Mouse (Mus musculus) lung, postnatal 10 days (tissue): Measurements from ENCODE around the gene Il3.
"Not testable (repeated sequence)": the region's sequence is repeated elsewhere in the genome, so short reads cannot be mapped to it uniquely, and the experiment has no call there.

Experiments used
- DNase-seq: peaks from one replicate; pipeline ENCODE4 v3.0.0; 2021

Il3 gene

DNA sequence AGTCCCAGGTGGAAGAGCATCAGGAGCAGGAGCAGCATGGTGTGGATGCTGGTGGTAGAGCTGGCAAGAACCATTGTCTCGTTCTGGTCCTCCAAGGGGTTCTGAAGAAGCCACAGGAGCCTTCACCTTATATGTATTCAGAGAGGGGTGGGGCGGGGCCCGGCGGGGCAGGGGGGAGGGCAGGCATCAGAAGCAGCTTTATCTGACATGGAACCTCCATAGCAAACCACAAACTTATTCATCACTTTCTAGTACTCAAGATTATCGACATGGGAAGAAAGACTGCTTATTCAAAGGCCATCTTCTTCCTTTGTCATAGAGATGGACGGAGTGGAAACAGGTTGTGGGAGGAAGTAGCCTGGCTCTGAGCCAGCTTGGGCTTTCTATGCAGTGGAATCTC, at the start of gene Il3:
Gene Il3 (minus strand): TSS at position 101 of the 400 bp plus-strand sequence.
- DNase-seq = no peak

DNA sequence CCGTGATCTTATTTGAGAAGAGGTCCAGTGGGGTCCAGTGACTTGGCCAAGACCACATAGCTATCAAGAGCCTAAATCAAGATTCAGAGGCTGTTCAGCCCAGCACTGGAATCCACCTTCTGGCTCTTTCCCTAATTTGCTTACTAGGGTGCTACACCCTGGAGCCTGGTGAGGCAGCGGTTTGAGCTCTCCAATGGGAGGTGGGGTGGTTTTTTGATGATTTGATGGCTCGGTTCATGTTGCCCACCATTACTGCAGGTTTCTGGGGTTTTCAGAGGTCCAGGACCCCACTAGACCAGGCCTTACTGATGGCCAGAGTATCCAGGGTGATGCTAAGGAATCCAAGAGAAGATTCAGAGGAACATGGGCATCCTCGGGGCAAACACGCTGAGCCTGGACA, 48.3 kb upstream of the Il3 start:
- DNase-seq = no peak

DNA sequence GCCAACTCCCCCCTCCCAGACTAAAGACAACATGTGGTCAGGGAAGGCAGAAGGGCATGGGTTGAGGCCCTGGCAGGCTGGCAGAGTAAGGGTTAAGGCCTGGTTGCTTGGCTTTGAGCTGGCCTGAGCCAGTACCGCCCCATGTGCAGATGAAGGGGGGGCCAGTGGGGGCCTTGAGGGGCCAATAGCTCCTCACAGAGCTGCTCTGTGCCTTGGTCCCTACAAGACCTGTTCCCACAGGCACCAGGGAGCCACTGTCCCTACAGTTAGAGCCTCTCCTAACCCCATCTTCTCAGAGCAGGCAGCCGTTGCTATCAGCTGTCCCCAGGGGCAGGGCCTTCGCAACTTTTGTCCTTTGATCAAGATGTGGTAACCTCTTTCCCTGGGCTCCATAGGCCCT, 47.7 kb upstream of the Il3 start:
- no peak for DNase-seq

DNA sequence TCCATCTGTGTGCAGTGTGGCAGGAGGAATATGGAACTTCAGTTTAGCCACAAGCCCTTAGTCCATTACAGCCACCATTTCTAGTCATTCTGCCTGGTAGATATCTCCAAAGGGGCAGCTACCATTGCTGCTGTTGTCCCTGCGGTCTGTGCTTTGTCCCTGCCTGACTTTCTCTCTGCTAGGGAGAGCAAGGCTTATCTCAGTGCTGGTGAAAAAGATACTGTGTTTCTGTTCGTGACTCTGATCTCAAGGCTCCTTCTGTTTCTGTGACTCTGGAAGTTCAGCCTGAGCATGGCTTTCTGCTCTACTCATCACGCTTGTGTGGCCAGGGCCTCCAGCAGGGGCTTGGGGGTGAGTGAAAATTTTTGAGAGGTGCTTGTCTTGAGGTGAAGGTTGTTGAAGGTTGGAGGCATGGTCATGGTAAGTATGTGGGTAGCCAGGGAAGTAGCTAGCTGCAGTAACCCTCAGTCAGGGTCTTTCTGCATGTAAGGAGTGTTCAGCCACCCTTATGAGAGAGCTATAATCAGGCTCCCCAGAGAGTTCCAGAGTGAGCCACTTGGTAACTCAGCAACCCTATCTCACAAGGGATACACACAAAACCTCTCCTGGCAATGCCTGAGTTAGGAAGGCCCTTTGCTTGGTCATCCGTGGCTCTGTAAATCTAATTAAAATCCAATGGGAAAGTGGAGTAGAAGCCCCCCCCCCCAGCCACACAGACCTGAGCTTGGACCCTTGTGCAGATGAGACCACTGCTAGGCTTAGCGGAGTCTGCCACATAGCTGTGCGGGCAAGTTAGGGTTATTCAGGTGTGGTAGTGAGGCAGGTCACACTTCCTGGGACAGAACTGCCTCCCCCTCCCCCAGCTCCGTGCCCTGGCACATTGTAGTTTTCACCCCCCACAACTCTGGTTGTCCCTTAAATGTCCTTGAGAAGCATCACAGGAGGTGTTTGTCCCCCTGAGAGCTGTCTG, 46.6 kb upstream of the Il3 start:
- DNase-seq = no peak

DNA sequence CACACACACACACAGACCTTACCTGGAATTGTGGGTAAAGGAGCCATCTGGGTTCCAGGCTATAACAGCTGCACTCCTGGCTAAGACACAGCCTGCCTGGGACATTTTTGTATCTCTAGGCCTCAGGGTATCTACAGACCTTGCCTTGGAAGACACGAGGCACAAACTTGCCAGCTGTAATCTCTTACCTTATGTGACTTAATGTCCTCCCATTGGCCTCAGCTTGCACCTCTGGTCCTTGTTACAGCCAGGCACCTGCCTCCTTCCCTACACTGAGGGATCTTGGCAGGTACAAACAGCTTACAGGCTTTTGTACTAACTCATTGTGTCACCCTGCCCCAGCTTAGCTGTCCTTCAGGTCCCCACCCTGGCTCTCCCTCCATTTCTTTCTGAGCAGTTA, 45.5 kb upstream of the Il3 start:
- DNase-seq = no peak

DNA sequence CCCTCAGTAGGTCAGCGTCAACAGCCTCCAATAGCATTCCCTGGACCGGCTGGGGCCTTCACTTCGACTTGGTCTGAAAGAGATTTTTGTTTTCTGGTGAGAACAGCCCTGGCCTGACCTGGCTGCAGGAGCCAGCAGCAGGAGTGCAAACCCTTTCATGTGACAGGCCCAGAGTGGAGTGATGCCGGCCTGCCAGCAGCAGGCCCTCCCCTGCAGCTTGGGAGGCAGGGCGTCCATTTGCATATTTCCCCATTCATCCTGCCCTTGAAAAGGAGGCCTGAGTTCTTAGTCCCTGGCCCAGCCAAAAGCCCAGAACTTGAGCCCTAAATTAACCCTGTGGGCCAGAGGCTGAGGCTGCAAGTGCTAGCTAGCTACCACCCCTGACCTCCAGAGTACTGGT, 44.9 kb upstream of the Il3 start:
- peak; percentile 20 for DNase-seq

DNA sequence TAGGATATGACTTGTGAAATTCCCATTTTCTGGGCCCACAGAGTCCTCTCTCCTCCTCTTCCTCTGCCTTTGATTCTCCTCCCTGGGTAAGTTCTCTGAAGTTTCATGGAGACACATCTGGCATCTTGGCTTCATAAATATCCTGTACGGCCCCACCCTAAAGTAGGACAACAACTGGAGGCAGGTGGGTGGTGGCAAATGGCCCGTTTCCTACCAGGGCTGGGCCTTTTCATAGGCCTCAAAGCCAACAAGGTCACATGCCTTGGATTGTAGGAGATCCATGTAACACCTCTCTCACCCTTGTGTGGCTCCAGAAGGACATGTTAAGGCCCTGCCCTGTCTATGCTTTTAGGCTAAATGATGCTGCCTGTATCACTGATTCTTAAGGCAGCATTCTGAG, 43.5 kb upstream of the Il3 start:
- DNase-seq = no peak

DNA sequence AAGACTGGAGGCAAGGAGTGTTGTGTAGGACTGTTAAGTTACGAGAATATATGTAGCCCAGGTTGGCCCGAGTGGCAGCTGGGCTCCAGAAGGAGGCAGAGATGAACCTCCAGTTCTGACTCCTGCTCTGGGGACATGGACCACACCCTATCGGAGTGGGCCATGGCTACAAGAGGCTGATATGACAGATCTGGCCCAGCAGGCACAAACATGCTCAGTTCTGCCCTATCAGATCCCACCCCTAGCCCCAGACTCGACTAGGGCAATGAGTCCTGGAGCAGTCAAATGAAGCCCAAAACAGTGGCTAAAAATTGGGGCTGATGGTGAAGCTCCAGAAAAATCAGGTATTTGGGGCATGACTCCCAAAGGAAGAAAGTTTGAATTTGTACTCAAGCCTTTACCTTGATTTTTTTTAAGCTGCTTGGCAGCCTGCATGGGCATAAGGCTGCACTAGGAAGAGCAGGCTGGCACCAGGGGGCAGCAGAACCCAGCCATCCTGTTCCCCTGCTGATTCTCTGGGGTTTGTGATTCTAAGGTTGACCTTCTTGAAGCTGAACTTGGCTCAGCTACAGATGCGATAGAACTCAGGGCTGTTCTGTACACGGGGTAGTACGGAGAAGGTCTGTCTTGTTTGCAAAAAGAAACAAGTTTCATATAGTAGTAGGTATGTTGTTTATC, 40.2 kb upstream of the Il3 start:
- DNase-seq = peak; percentile 63

DNA sequence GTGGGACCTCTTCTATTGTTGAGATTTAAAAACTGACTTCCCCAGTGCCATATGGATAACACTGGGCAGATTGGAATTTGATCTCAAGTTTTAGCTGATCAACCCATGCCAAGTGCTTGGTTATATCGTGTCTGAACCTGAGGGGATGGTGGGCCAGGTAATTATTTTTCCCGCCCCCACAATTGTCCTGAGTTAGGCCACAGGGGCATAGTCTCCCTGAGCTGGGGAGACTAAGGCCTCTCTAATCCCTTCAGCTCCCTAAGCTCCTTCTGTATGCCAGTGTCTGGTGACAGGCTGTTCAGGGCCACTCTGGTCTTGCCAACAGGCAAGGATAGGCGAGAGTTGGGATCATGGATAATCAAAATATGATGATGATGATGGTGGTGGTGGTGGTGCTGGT, 38.3 kb upstream of the Il3 start:
- DNase-seq = no peak

DNA sequence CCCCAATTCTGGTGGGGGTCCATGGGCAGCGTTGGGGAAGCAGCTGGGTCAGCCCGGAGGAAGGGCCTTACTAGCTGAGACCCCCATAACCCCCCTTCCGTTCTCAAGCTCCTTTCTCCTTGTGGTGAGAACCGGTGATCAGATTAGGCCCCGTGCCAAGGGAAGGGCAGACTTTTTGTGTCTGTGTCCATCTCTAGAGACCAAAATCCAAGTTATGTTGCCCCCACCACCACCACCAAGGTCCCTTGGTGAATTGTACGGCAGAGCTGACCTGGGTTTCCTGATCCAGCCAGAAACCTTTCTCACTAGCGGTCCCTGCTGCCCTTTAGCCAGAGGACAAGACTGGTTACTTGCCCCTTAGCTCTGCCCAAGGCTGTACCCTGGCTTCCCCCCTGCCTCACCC, 37.4 kb upstream of the Il3 start:
- DNase-seq = no peak

DNA sequence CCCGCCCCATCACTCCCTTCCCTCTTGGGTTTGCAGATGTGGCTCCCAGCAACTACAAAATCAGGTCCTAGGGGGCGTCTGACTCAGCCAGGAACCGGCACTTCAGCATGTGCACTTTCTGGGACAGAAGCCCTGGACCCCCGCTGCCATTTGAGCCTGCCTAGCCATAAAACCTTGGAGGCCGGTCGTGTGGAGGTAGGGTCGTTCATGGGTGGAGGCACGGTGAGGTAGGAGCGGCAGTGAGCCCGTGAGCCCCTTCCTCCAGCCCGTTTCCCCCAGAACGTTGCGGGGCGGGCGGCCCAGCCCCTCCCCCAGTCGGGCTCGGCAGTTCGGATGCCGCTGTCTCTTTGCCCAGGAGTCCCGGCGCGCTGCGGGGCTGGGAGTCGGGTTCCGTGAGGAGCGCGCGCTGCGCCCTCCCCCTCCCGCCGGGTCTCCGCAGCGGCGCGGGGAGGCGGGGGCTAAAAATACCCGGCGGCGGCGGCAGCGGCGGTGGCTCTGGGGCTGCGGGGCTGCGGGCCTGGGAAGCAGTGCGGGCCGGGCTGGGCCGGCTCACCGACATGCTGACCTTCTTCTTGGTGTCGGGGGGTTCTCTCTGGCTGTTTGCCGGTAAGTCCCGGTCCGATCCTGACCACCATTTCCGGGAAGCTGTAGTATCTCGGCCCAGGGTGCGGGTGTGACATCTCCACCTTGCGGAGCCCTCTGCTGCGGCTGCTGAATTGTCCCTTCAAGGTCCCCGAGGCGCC, 36.8 kb upstream of the Il3 start, which contains the start of gene Acsl6:
Gene Acsl6 (plus strand): TSS at position 71 of the 743 bp plus-strand sequence.
- no peak for DNase-seq

DNA sequence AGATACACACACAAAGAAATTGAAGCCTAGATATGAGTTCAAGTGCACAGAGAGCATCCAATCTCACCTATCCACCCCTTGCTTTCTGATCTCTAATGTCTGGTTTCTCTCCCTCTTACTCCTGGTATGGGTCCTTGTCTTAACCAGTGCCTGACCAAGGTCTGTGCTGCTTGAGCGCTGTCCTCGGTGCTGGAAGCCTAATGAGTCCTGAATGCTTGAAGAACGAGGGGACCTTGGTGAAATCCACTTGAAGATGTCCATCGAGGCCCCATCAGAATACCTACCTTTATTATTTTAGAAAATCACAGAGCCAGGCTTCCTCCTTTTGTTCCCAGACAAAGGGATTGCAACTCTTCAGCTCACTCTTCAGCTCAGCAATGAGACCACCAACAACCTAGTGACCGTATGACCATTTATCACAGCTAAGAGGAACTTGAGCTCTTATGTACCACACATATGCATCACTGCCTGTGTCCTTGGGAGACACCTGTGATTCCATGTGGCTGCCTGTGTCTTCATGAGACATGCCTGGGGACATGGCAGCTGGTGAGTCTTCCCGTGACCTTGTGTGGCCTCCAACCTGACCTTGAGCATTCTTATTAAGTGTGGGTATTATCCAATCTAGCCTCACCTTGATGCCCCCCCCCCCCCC, 36.1 kb upstream of the Il3 start:
- peak; percentile 43 for DNase-seq

DNA sequence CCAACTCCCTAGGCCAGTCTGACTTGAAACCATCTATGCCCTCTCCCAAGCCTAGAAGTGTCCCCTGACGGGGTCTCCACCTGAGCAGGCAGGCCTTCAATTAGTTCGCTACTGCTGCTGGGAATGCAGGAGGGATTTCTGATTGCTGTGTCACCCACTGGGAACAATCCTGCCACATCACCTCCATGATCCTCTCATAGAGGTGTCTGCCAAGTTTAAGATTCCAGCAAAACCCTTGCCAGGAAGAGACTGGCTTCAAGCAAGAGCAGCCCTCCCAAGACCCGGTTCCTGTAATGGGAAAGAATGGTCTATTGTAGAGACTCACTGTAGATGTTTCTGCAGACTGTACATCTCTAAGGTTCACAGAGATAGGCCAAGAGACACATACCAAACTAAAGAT, 35.5 kb upstream of the Il3 start:
- no peak for DNase-seq

DNA sequence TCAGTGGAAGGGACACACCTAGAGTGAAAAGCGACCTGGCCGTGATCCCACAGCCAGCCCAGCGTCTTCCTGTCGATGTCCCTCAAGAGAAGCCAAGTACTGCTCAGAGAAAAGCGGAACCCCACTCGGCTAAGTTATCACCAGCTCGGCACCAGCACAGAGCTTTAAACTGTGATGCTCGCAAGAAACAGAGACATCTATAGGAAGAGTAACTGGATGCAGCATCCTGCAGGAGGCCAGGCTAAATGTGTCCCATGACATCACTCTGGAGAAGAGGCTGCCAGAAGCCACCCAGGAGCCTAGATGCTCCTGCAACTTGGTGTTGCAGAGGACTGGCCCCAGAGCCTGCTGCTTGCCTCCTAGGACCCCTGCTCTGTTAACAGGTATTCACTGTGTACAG, 34.9 kb upstream of the Il3 start:
- no peak for DNase-seq

DNA sequence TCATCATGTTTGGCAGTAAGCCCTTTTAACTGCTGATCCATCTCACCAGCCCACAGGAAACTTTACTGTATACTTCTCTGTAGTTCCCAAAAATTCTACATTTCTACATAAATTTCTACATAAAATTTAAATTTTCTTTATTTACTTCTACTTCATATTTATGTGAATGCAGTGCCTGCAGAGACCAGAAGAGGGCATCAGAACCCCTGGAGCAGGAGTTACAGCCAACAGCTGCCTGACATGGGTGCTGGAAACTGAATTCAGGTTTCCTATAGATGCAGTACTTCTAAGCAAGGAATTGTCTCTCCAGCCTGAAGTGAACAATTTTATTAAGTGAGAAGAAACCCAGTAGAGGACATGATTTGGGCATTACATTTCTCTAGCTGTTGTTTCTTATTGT, 31.7 kb upstream of the Il3 start:
- DNase-seq = no peak

DNA sequence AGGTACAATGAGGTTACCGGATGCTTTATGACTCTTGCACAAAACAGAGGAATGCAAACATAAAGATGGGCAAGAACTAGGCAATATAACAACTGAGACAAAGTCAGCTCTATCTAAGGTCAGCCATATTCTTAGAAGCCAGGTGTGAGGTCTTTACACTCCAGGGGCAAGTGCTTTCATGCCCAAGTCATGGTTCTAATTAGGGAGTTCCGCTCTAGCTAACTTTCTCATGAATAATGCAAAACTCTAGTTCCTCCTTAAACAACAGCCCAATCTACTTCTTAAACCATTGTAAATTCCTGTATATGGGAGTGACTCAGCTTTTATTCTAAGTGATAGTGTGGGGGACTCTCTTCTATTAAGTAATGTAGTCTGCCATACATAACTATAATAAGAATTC, 30.4 kb upstream of the Il3 start:
- DNase-seq = not testable (repeated sequence)

DNA sequence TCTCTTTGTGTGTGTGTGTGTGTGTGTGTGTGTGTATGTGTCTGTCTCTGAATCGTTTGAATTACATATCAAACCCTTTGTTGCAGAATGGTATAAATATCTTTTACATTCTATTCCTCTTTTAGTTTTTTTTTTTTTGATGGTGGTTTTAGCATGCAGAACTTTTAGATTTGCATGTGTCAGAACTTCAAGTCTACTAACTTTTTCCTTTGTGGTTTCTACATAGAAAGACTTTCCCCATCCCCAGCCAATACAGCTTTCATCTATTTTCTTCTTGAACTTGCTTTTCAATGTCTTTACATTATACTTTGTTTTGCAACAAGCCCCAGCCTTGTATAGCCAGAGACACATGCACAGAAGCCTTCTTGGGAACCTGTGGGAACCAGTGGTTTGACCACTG, 29.7 kb upstream of the Il3 start:
- no peak for DNase-seq

DNA sequence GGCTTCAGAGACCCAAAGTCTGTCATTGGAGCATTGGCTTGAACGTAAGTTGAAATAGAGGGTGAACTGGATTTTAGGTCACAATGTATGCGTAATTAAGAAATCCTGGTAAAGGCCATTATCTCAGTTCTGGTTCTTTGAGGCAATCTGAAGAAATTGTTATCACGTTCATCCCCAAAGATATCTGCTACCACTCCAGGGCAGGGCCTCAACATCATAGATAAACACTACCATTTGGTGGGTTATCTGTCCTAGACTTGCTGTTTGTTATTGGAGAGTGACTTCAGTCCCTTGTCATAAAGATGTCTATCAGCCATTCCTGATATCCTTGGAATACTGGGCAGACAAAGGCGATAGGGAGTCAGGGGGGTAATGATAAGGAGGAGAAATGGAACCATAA, 28.9 kb upstream of the Il3 start:
- no peak for DNase-seq

DNA sequence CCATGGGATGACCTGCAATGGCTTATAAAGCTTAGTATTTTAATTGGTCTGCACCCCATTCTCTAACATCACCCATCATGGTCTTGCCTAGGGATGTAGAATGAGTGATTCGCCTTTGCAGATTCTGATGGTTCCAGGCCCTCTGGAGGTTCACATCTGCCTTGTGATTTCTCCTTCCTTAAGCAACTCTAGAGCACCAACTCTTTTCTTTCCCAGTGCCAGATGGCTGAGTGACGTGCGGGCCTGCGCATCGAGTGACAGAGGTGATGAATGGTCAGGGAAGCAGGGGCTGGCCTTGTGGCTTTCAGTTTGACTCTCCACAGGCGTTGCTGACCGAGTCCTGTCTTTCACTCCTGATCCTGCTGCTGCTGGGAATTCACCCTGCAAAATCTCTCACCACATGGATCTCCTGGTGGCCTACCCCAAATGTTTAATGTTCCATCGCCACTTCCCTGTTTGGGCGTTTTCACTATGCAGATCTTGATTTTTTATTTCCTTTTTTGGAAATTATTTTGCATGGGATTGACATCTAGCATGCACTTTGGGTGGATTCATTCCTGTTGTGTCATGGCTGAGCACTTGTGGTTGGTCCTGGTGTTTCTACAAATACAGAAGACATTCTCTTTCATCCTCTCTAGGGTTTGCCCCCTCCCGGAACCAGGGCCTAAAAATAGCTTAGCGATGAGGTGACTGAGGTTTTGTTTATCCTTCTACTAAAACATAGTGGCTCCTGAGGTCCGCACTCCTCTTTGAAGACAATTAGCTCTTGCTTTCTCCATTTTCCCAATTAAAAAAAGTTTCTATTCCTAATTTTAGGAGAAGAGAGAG, 27.1 kb upstream of the Il3 start:
- no peak for DNase-seq

DNA sequence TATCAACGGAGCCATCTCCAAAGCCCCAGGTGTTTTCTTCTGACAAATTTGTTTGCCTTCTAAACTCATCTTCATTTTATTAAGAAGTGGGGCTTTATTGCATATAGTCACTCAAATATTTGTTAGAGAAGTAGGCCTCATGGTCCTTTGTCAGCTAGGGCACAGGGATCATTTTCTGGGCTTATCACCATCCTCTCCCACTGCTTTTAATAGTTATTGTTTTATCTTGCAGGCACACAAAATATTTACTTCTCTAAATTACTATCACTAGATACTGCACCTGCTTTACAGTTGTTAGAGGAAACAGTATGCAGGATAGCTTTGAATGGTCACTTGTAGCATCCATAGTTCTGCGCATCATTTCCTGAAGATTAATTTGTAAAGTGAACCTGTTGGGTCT, 25.1 kb upstream of the Il3 start:
- DNase-seq = no peak

DNA sequence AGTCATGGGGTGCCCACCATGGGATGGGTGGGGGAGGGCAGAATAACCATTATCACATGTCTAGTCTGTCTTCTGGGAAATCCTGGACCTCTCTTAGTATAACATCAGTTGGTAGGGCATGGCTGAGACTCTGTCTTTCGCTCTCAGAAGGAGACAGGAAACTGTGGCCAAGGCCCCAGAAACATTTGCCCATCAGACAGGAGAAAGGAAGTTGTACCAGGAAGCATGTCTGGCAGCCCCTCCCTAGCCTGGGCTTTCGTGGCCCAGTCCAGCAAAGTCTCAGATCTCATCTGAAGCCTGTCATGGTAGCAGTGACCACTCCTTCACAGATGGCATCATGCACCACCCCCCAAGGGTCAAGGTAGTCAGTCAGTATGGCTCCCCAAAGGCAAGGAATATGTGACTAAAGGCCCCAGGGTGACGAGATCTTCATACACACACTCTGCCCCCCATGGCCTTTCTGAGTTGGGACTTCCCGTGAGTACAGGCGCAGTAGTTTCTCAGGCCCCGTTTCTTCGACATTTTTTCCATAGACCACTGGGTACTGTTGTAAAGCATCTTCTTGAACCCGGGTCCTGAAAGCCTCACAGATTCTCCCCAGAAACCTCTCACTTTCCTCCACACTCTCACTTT, 20.9 kb upstream of the Il3 start:
- DNase-seq = no peak
